8 mouse cellular contexts compared by ENCODE assay signal in the genomic region with DNA sequence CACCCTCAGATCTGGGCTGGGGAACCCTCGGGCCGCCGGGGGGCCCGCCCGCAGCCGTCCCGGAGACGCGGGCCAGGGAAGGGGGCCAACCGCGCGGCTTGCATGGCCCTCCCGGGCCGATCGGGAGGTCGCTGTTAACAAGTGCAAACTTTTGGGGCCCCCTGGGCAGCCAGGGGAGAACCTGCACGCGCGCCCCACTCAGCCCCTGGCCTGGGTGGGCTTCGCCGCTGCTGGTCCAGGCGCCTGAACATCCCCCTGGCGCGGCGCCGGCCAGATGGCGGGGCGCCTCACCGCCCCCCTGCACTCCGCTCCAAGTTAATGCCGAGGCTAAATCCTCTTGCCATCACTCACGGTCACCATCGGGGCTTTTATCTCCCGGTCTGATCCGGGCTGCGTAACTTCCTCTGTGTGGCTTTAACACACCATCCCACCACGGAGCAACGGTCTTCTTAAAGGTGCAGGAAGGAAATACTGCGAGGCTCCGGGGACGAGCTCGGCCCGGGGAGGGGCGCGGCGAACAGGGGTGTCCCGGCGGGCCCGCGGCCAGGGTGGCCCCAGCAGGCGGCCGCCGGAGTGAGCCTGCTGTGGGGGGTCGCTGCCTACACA. TPM values are rescaled to one million over a fixed set of nuclear protein-coding genes. Genes with fewer than 3 reads are reported as not detected.
A peak's percentile ranks its signal among the peaks of the same experiment; 100 is the strongest.
DNase-seq lines count a peak whose midpoint lies in the region; ATAC-seq and TF ChIP-seq lines count a peak whose summit lies in the region.

A gene (minus strand): TSS at position 407 of the 606 bp plus-strand sequence.

- intact Hi-C loops in heart, postnatal 14 days (cut with DNase I), result no loop called here

- H3K36me3 ChIP-seq in E14TG2a.4 (ENCODE audit: insufficient read depth, low read length), result no peaks in the 10 kb centered on the region
- no peaks in the 10 kb centered on the region for H3K36me3 ChIP-seq in forebrain, embryonic 12.5 days (replicated peaks)
- H3K36me3 ChIP-seq in liver, postnatal 0 days (replicated peaks; ENCODE audit: insufficient read depth, low read length), result no peaks in the 10 kb centered on the region
- H3K36me3 ChIP-seq in neural tube, embryonic 14.5 days (ENCODE audit: control insufficient read depth, insufficient read depth, low read length), result no peaks in the 10 kb centered on the region

- no peaks in the 10 kb centered on the region for H3K9me3 ChIP-seq in E14TG2a.4 (ENCODE audit: low read length)
- H3K9me3 ChIP-seq in forebrain, embryonic 12.5 days, result no peaks in the 10 kb centered on the region
- H3K9me3 ChIP-seq in liver, postnatal 0 days (ENCODE audit: low read length), result no peaks in the 10 kb centered on the region
- H3K9me3 ChIP-seq in neural tube, embryonic 14.5 days (ENCODE audit: control insufficient read depth, low read length), result no peaks in the 10 kb centered on the region

- peak within 1 kb of the TSS; percentile 74 for H3K9ac ChIP-seq in forebrain, embryonic 12.5 days
- peak within 1 kb of the TSS; percentile 55 for H3K9ac ChIP-seq in liver, postnatal 0 days (replicated peaks)
- peak within 1 kb of the TSS; percentile 46 for H3K9ac ChIP-seq in neural tube, embryonic 14.5 days (replicated peaks; ENCODE audit: low read depth, low read length)

- TF ChIP-seq EP300 in liver, postnatal 0 days (IDR thresholded peaks at IDR 0.05; ENCODE audit: low read depth), result no peak

- peak; percentile 84 to 94 for DNase-seq in adrenal gland, adult (ENCODE audit: inconsistent age in 2 of 2, low spot score in 1 of 2)
- DNase-seq in heart, postnatal 14 days, result peak; percentile 40 to 41
- peak; percentile 51 to 60 for DNase-seq in kidney, postnatal 36 days
- DNase-seq in liver, postnatal 0 days, result peak; percentile 46

- peaks cover 99% of the 10 kb centered on the region for H3K27me3 ChIP-seq in E14TG2a.4 (ENCODE audit: insufficient read depth, low read length)
- peaks cover 96% of the 10 kb centered on the region for H3K27me3 ChIP-seq in forebrain, embryonic 12.5 days
- peaks cover 79% of the 10 kb centered on the region for H3K27me3 ChIP-seq in liver, postnatal 0 days (ENCODE audit: insufficient read depth, low read length)
- H3K27me3 ChIP-seq in neural tube, embryonic 14.5 days (ENCODE audit: control insufficient read depth, insufficient read depth, low read length), result peaks cover 24% of the 10 kb centered on the region

- WGBS in forebrain, embryonic 12.5 days, result 1% methylated on average over 53 of the region's 54 CpGs
- WGBS in liver, postnatal 0 days (ENCODE audit: insufficient replicate concordance), result 1% methylated on average over 46 of the region's 54 CpGs
- under 1% methylated on average over 50 of the region's 54 CpGs for WGBS in neural tube, embryonic 14.5 days

- H3K4me1 ChIP-seq in E14TG2a.4 (replicated peaks; ENCODE audit: low read depth, low read length), result peaks cover 51% of the 10 kb centered on the region
- peaks cover 63% of the 10 kb centered on the region for H3K4me1 ChIP-seq in forebrain, embryonic 12.5 days
- H3K4me1 ChIP-seq in liver, postnatal 0 days (ENCODE audit: insufficient read depth), result peaks cover 18% of the 10 kb centered on the region
- peaks cover 34% of the 10 kb centered on the region for H3K4me1 ChIP-seq in neural tube, embryonic 14.5 days (ENCODE audit: control insufficient read depth, insufficient read depth, low read length)

- H3K4me2 ChIP-seq in forebrain, embryonic 12.5 days, result peak within 1 kb of the TSS; percentile 91
- H3K4me2 ChIP-seq in liver, postnatal 0 days (ENCODE audit: low read depth, low read length), result peak within 1 kb of the TSS; percentile 90
- H3K4me2 ChIP-seq in neural tube, embryonic 14.5 days (ENCODE audit: low read depth, low read length), result peak within 1 kb of the TSS; percentile 99

- H3K27ac ChIP-seq in forebrain, embryonic 12.5 days, result peak within 1 kb of the TSS; percentile 51
- H3K27ac ChIP-seq in liver, postnatal 0 days (ENCODE audit: low read depth), result peak within 1 kb of the TSS; percentile 22; the same call in 1 of the 2 replicates
- H3K27ac ChIP-seq in neural tube, embryonic 14.5 days (ENCODE audit: low read depth, low read length), result no peak within 1 kb of the TSS; the same call in 1 of the 2 replicates

- ATAC-seq in forebrain, embryonic 12.5 days (ENCODE audit: low FRiP score), result peak; percentile 60
- 0 out of 2 replicates have a peak, but pooled peaks have one; percentile 15 for ATAC-seq in liver, postnatal 0 days
- ATAC-seq in neural tube, embryonic 14.5 days (ENCODE audit: low read depth), result peak; percentile 45; the same call in 1 of the 2 replicates
- no peak for ATAC-seq in erythroid progenitor cell, adult 5-6 weeks (replicated peaks; ENCODE audit: low FRiP score, poor library complexity, severe bottlenecking)

- peak within 1 kb of the TSS; percentile 79 for H3K4me3 ChIP-seq in E14TG2a.4 (replicated peaks; ENCODE audit: low read length)
- H3K4me3 ChIP-seq in forebrain, embryonic 12.5 days (replicated peaks), result peak within 1 kb of the TSS; percentile 66
- peak within 1 kb of the TSS; percentile 65 for H3K4me3 ChIP-seq in liver, postnatal 0 days (ENCODE audit: low read depth, low read length)
- peak within 1 kb of the TSS; percentile 51 for H3K4me3 ChIP-seq in neural tube, embryonic 14.5 days (ENCODE audit: low read depth, low read length)

- TF ChIP-seq CTCF in E14TG2a.4 (conservative IDR thresholded peaks at IDR 0.05; ENCODE audit: low read length), result no peak
- TF ChIP-seq CTCF in liver, postnatal 0 days (IDR thresholded peaks at IDR 0.05; ENCODE audit: low read depth), result no peak

RNA-seq across cellular contexts. Expression of the gene that starts here (rescaled TPM):
- polyA plus RNA-seq in forebrain, embryonic 12.5 days (2016; fragmentation: Nextera tagmentation; extraction: Ambion mirVana), result 3.0 and 3.8 TPM in 2 replicates
- total RNA-seq in heart, postnatal 14 days (2021), result 1 to 10 TPM; 4.9 TPM
- polyA plus RNA-seq in liver, postnatal 0 days (2015; fragmentation: Nextera tagmentation; extraction: Ambion mirVana), result 0.27 and 0.38 TPM in 2 replicates
- polyA plus RNA-seq in neural tube, embryonic 14.5 days (2014; fragmentation: Nextera tagmentation; extraction: Ambion mirVana), result 1.3 and 1.8 TPM in 2 replicates
- 2.5 and 5.4 TPM in 2 replicates for total RNA-seq in erythroid progenitor cell, adult 5-6 weeks (2015; ENCODE audit: low replicate concordance)
- total RNA-seq in erythroid progenitor cell, adult 5-6 weeks (2017; ENCODE audit: low replicate concordance), result 5.6 TPM in 1 of 2 replicates, not detected in the other

Comparison
In these comparisons a context has a peak if more than half of its experiments do, and no peak if none do; other contexts are left out.
1. Peak in DNase-seq, ATAC-seq, H3K4me3 ChIP-seq, H3K27ac ChIP-seq, H3K9ac ChIP-seq and H3K4me2 ChIP-seq in liver, postnatal 0 days; RNA of the gene not detected or under 1 TPM.